9 mouse cellular contexts compared by ENCODE assay signal in the genomic region with DNA sequence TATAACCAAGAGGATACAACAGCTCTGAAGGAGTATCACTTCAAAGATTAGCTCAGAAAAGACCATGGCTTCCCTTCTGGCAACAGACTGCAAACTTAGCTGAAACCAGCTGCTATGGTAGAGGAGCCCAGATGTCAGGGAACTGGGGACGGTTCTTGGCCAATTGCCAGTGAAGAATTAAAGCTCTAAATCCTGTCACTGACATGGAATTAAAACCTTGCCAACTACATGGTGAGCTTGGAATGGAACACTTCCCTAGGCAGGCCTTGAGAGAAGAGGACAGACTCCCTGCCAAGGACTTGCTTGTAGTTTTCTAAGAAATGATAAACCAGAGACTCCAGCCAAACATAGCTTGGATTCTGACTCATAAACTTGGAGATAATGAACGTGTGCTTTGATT.
DNase-seq lines count a peak whose midpoint lies in the region; ATAC-seq lines count a peak whose summit lies in the region.
"Had no signal": no experiment of that assay in that cellular context is flagged by ENCODE, and none has a peak within 500 bp of the region (broad histone marks: within the 10 kb centered on the region; RNA-seq: fewer than 3 reads in every experiment).

No protein-coding gene starts in this region.

- H3K4me3 ChIP-seq in kidney, embryonic 16.5 days (ENCODE audit: low read length), result no peak overlapping the region
- H3K4me3 ChIP-seq: megakaryocyte, embryonic 14.5 days had no signal

- no peaks in the 10 kb centered on the region for H3K36me3 ChIP-seq in kidney, embryonic 16.5 days (ENCODE audit: insufficient read depth, low read length)

- peak; percentile 69 for ATAC-seq in kidney, embryonic 16.5 days (ENCODE audit: low FRiP score, low TSS enrichment)

- DNase-seq in kidney, adult 18-20 months, result no peak
- peak; percentile 53 for DNase-seq in adrenal gland, postnatal 14 days
- DNase-seq in frontal cortex, postnatal 14 days (ENCODE audit: low spot score in 2 of 2), result peak; percentile 11 to 22
- peak; percentile 56 for DNase-seq in lung, postnatal 14 days
- DNase-seq in testis, postnatal 10 days (ENCODE audit: low spot score), result peak; percentile 37
- DNase-seq in urinary bladder, adult 2 months (ENCODE audit: low spot score), result no peak
- no peak for DNase-seq in cerebellum, adult 9-10 months

- 37% methylated on average over 2 of the region's 2 CpGs for WGBS in kidney, embryonic 16.5 days

- no peaks in the 10 kb centered on the region for H3K4me1 ChIP-seq in kidney, embryonic 16.5 days (ENCODE audit: insufficient read depth, low read length)
- H3K4me1 ChIP-seq: megakaryocyte, embryonic 14.5 days had no signal

- H3K27ac ChIP-seq in kidney, embryonic 16.5 days (ENCODE audit: low read length), result no peak overlapping the region

- no peak overlapping the region for H3K4me2 ChIP-seq in kidney, embryonic 16.5 days (replicated peaks; ENCODE audit: low read depth, low read length)

- no peaks in the 10 kb centered on the region for H3K27me3 ChIP-seq in kidney, embryonic 16.5 days (ENCODE audit: insufficient read depth, low read length)
- H3K27me3 ChIP-seq: megakaryocyte, embryonic 14.5 days had no signal

- no peak overlapping the region for H3K9ac ChIP-seq in kidney, embryonic 16.5 days (replicated peaks; ENCODE audit: low read length)

- no peaks in the 10 kb centered on the region for H3K9me3 ChIP-seq in kidney, embryonic 16.5 days (ENCODE audit: low read length)
- H3K9me3 ChIP-seq: megakaryocyte, embryonic 14.5 days had no signal

Comparison
In these comparisons a context has a peak if more than half of its experiments do, and no peak if none do; other contexts are left out.
1. DNase-seq: peak in adrenal gland, postnatal 14 days (single experiment), frontal cortex, postnatal 14 days (2 of 2), lung, postnatal 14 days (single experiment) and testis, postnatal 10 days (single experiment); none in kidney, adult 18-20 months (single experiment), urinary bladder, adult 2 months (single experiment) and cerebellum, adult 9-10 months (single experiment).